Mouse (Mus musculus) myocyte (in vitro differentiated cells): ENCODE results near the gene St6galnac3.

Experiments used
- MAX ChIP-seq: IDR thresholded peaks from one replicate; pipeline ENCODE4 v1.6.1; 2011; ENCODE audit warnings: low read depth, mild to moderate bottlenecking, control low read depth
- POLR2A ChIP-seq: IDR thresholded peaks from one replicate; pipeline ENCODE4 v1.6.1; 2011; ENCODE audit warnings: low read depth, mild to moderate bottlenecking, control low read depth, moderate library complexity; ENCODE audit not compliant: insufficient read length

DNA sequence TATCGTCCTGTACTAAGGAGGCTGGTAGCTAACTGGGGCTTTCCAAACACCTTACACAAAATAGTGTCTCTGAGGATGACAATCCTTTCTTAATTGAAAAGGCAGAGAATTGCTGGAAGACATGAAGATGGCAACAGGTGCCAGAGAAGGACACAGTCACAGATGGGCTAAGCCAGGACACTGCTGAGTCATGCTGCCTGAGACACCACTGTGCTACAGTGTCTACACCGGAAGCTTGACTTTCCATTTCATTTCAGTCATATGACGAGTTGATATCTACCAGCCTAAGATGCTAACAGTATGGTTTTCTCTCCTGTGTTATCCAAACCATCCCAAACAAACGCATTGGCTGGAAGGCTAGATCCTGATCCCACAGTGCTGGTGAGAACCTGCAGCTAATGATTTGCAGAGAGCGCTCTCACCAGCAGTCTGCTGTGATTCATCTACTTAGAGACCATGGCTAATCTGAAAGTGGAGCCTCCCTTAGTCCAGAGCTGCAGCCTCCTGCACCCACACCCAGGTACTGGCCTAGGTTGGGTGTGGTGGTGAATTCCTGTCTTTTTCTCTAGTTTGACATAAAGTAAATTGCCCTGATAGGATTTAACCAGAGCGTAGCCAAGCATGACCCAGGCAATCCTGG is 433.4 kb downstream of the St6galnac3 start:
- TF ChIP-seq MAX (no peak), POLR2A (no peak)
